Mouse (Mus musculus): ENCODE data around the gene Mecom.

DNA sequence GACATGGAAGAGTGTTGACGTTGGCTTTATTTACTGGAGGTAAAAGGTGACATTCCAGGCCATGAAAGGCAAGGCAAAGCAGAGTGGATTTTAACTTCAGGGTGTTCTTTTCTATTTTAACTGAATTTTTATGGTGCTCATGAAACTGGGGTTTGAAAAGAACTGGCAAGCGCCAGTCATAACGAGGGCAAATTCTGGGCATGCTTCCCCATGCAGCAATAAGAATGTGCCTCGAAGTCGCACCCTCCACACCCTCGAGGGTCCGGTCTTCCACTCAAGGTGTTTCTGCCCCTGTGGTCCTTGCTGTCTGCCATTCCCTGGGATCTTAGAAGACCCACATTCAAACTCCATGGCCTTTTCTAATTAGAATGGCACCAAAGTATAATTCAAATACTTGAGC, 547.5 kb downstream of the Mecom start:
- TF ChIP-seq CTCF (IDR thresholded peaks at IDR 0.05; ENCODE audit: extremely low read depth, insufficient read depth, insufficient read length, insufficient replicate concordance) = no peak
- TF ChIP-seq POLR2A (IDR thresholded peaks at IDR 0.05; ENCODE audit: low read depth, low read length) = no peak
